Mouse (Mus musculus) embryo, embryonic 11.5 days (tissue): ENCODE measurements around the gene Ptprg.
"Not testable (repeated sequence)": the region's sequence is repeated elsewhere in the genome, so short reads cannot be mapped to it uniquely, and the experiment has no call there.

ENCODE experiments used
- DNase-seq: peaks from one replicate; pipeline ENCODE4 v3.0.0-alpha.2; 2012; ENCODE audit warnings: low read depth, low spot score

Ptprg gene

GRCm38 (mm10) chr14:11731223-11731920, 178.0 kb downstream of the Ptprg start:
- no peak for DNase-seq

DNA sequence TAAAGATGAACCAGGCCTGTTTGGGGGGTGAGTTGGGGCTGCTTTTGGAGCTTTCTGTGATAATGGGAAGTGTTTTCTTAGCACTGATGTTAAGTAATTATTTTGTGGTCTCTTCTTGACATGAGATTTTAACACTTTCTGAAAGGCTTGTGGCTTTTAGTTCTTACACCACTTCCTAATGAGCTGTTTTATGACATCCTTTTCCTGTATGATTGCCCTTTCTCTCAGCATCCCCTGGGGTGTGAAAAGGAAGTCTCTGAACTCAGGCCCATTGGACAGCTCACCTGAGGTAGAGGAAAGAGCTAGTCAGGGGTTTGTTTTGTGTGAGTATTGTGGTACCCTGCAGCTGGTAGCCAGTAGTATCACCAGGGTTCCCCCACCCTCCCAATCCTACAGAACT, 179.0 kb downstream of the Ptprg start:
- DNase-seq: no peak

GRCm38 (mm10) chr14:11743726-11744125, 190.4 kb downstream of the Ptprg start:
- DNase-seq: no peak

- no peak for DNase-seq
These were observed 199.3 kb downstream of the Ptprg start for GRCm38 (mm10) chr14:11752678-11753077.

GRCm38 (mm10) chr14:11754656-11755055, 201.3 kb downstream of the Ptprg start:
- no peak for DNase-seq

DNA sequence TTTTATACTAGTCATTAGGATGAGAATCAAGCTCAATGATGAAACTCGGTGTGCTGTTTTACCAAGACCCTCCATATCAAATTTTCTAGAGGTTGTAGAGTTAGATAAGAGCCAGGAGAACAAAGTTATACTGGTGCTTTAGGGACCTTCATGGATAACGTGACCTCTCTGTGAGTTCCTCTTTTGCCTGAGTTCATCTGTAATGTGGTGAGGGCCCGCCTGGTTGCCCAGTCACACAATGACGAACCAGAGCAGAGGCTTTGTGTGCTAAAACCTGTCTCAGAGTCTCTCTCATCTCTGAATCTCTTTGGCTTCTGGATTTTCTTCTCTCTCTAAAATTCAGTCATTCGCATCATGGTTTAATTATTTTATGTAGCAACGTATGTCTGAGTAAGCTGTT, 204.9 kb downstream of the Ptprg start:
- DNase-seq: no peak

DNA sequence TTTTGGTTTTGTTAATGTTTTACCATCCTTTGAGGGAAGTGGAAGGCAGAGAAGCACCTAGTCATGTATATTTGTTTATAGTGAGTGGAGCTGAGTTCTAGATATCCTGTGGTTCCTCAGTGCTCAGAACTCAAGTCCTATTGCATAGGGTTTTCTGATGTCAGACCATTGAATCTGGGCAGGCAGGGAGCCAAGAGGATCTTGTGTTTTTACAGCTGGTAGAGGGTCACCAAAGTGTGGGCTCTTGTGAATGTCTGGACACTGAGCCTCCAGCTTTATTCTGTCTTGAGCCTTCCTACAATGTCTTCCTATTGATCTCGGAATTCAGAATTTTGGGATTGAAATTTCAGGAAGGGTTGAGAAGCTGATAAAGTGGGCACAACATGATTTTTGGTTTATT, 206.0 kb downstream of the Ptprg start:
- DNase-seq: no peak

GRCm38 (mm10) chr14:11762995-11763394, 209.7 kb downstream of the Ptprg start:
- DNase-seq: no peak

- DNase-seq: no peak
These were observed 219.4 kb downstream of the Ptprg start for GRCm38 (mm10) chr14:11772736-11773135.

DNA sequence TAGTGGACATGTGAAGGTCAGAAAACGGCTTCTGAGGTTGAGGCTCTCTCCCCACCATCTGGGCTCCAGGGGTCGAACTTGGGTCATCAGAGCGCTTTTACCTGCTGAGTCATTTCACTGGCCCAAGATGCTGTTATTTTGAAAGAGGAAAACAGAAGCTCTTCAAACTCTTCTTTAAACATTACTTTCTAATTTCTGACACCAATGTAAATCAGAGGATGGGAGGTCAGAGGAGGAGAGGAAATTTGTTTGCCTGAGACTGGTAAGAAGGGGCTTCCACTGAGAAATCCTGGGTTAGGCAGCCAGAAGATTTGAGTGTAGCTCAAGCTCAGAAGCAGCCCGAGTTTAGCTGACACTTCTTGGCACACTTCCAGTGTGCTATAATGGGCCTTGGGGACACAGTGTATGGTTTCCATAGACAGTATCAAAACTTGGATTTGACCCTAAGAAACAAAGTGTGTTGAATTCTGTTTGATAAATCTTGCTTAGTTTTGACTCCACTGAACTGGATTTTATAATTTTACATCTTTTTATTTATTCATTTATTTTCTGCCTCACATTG, 221.2 kb downstream of the Ptprg start:
- no peak for DNase-seq

DNA sequence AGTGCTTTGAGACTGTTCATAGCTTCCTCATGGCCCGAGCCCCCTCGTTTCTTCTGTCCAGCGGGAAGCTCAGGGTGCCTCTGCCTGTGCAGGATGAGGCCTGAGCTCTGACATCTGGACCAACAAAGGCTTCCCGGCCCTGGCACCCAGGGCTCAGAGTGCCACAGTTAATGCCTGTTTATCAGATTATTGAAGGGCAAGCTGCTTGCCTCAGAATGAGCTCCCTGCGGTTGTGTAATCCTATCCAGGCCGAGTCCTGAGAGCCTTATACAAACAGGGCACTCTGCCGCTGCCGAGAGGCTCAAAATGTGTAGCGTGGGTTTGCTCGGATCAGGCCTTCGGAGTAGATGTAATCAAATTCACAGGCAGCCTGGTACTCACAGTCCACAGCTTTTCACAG, 221.9 kb downstream of the Ptprg start:
- DNase-seq: no peak

GRCm38 (mm10) chr14:11775951-11776495, 222.7 kb downstream of the Ptprg start:
- DNase-seq: no peak

DNA sequence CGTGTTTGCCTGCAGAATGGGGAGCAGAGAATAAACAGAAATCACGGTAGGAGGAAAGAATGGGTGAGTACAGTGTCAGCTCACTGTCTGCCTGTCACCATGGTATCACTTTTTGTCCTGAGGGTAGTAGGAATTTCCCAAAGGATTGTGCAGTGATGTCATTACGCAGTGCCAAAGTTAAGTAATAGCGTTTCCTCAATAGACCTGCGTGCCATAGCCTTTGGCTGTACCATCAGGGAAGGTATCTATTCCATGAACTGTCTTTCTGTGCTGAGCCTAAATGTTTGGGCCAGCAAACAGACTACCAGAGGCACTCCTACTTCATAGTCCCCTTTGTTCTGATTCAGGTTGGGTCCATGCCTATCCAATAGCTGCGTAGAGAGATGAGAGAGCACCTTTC, 223.2 kb downstream of the Ptprg start:
- no peak for DNase-seq

DNA sequence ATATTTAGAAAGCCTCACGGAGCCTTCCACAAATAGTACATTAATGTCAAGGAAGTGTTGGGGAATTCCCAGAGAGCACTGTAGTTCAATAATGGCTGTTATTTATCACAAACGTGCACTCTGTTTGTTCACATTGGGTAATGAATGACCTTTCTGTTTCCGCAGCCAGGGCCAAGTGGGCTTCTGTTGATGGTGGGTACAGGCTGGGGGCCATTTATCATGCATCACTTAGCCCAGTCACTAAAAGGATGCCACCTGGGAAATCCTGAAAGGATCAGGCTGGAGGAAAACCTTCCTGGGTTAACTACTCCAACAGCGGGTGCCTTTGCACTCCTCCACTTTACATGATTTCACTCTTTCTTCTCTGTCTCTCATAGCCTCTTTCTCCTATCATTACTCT, 237.9 kb downstream of the Ptprg start:
- no peak for DNase-seq

GRCm38 (mm10) chr14:11793847-11794246, 240.5 kb downstream of the Ptprg start:
- no peak for DNase-seq

GRCm38 (mm10) chr14:11802355-11803035, 249.2 kb downstream of the Ptprg start:
- no peak for DNase-seq

- no peak for DNase-seq
These were observed 253.3 kb downstream of the Ptprg start for GRCm38 (mm10) chr14:11806674-11807073.

DNA sequence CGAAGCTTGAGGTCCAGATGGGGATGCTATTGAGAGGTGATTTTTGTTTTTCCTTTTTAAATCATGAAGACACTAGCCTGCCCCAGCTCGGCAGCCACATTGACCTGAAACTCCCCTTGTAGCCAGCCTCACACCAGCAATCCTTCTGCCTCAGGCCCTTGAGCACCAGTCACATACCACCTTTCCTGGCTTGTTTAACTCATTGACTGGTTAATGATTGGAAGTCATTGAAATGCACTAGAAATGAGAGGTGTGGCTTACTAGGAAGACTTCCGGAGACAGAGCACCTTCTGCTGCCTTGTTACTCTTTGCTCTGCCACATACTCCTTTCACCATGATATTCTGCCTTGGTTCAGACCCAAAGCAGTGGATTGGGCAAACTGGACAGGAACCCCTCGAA, 254.1 kb downstream of the Ptprg start:
- no peak for DNase-seq

DNA sequence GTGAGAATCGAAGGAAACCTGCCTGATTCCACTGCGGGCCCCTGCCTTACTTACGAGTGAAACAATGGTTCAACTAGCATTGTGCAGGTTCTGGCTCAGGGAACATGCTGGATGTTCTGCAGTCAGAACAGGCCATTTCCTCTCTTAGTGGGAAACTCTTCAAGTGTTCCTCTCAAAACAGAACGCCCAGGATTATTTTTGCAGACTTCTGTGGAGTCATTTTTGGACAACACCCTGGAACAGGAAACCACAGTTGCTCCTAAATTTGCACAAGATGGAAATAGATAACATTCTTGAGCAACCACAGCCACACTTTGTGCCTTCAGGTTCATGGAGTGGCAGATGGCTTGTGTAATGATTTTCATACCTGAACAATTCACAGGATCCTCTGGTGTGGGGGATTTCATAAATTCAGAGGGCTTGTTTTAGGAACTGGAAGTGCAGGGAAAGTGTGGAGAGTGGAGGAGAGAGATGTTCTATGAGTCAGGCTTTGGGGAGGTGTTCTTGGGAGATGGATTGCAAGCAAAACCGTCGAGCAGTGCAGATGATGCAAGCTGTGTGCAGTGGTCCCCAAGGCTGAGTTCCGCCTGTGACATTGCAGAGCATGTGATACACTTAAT, 257.9 kb downstream of the Ptprg start:
- DNase-seq: no peak

DNA sequence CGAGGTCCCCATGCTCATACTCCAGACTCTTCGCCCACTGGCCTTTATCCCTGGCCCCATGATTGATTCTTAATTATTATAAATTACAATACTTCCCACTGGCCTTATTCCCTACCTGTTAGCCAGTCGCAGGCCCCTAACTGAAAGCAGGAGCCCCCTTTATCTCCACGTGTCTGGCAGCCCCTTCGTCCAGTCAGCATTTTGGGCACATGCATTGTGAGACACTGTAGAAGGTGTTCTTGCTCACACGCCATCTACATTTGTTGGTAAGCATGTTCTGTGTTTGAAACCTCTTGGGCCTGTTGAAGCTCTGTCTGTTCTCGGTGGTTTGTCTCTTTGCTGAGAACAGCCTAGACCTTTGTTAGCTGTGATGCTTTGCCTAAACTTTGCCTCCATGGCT, 259.0 kb downstream of the Ptprg start:
- DNase-seq: no peak

DNA sequence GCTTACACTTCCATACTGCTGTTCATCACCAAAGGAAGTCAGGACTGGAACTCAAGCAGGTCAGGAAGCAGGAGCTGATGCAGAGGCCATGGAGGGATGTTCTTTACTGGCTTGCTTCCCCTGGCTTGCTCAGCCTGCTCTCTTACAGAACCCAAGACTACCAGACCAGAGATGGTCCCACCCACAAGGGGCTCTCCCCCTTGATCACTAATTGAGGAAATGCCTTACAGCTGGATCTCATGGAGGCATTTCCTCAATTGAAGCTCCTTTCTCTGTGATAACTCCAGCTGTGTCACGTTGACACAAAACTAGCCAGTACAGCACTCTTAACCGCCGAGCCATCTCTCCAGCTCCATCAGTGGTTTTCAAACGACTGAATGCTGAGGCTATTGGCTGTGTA, 261.5 kb downstream of the Ptprg start:
- DNase-seq: not testable (repeated sequence)

DNA sequence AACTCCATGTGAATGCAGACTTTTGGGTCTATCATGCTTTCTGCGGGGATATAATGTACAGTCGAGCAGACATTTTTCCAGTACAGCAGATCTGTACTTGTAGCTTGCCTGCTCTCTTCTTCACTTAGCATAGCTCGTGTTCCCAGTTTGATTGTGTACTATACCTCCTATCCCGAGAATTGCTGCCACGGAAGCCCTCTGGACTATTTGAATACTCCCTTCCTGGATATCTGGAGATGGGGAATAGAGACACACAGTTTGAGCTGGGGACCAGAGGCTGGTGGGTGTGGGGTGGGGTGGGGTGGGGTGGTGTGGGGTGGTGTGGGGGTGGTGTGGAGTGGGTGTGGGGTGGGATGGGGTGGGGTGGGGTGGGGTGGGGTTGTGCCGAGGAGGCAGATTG, 263.9 kb downstream of the Ptprg start:
- DNase-seq: no peak
